Mouse (Mus musculus): Measurements from ENCODE around the gene Olfr1449. TPM values are rescaled to one million over a fixed set of nuclear protein-coding genes. Genes with fewer than 3 reads are reported as not detected.

Olfr1449 gene
- not detected in 2 replicates for polyA plus RNA-seq (2021; fragmentation: Nextera tagmentation)
- long read RNA-seq, experiment 1, result 0 reads
- long read RNA-seq, experiment 2, result 0 reads

GRCm38 (mm10) chr19:12930540-12930939 lies at the start of gene Olfr1449:
Gene Olfr1449 (plus strand): TSS chr19:12930840.

GRCm38 (mm10) chr19:12883555-12883954 lies 47.1 kb upstream of the Olfr1449 start, which contains the start of gene Olfr1445:
Gene Olfr1445 (plus strand): TSS chr19:12883855.

GRCm38 (mm10) chr19:12893424-12893823 lies 37.2 kb upstream of the Olfr1449 start, which contains the start of gene Olfr1446:
Gene Olfr1446 (minus strand): TSS chr19:12893524.

GRCm38 (mm10) chr19:12903643-12904042 lies 27.0 kb upstream of the Olfr1449 start, which contains the start of gene Olfr1447:
Gene Olfr1447 (minus strand): TSS chr19:12903743.

GRCm38 (mm10) chr19:12924319-12924718 lies 6.3 kb upstream of the Olfr1449 start, which contains the start of gene Olfr1448:
Gene Olfr1448 (minus strand): TSS chr19:12924419.

GRCm38 (mm10) chr19:12949958-12950357 lies 19.3 kb downstream of the Olfr1449 start, which contains the start of gene Olfr1450:
Gene Olfr1450 (plus strand): TSS chr19:12950258.

Other genes starting within 250 kb of the Olfr1449 start
- gene Keg1, start 235.1 kb upstream of the Olfr1449 start, polyA plus RNA-seq (2021; fragmentation: Nextera tagmentation), result not detected in 2 replicates
- 0.56 and 1.0 TPM in 2 replicates for gene Cntf, start 165.2 kb upstream of the Olfr1449 start, polyA plus RNA-seq (2021; fragmentation: Nextera tagmentation)
- 8.9 and 9.6 TPM in 2 replicates for gene Zfp91, start 134.7 kb upstream of the Olfr1449 start, polyA plus RNA-seq (2021; fragmentation: Nextera tagmentation)
- gene Lpxn, start 134.6 kb upstream of the Olfr1449 start, polyA plus RNA-seq (2021; fragmentation: Nextera tagmentation), result 2.2 and 2.9 TPM in 2 replicates
- gene Gm5244, start 84.2 kb upstream of the Olfr1449 start, polyA plus RNA-seq (2021; fragmentation: Nextera tagmentation), result not detected in 2 replicates
- not detected in 2 replicates for gene Olfr1444, start 73.6 kb upstream of the Olfr1449 start, polyA plus RNA-seq (2021; fragmentation: Nextera tagmentation)
- gene Olfr1445, start 47.0 kb upstream of the Olfr1449 start, polyA plus RNA-seq (2021; fragmentation: Nextera tagmentation), result not detected in 2 replicates
- gene Olfr1446, start 37.3 kb upstream of the Olfr1449 start, polyA plus RNA-seq (2021; fragmentation: Nextera tagmentation), result not detected in 2 replicates
- not detected in 2 replicates for gene Olfr1447, start 27.1 kb upstream of the Olfr1449 start, polyA plus RNA-seq (2021; fragmentation: Nextera tagmentation)
- gene Olfr1448, start 6.4 kb upstream of the Olfr1449 start, polyA plus RNA-seq (2021; fragmentation: Nextera tagmentation), result not detected in 2 replicates
- gene Olfr1450, start 19.4 kb downstream of the Olfr1449 start, polyA plus RNA-seq (2021; fragmentation: Nextera tagmentation), result not detected in 2 replicates
- gene Olfr1451, start 64.2 kb downstream of the Olfr1449 start, polyA plus RNA-seq (2021; fragmentation: Nextera tagmentation), result not detected in 2 replicates
- not detected in 2 replicates for gene Olfr1453, start 97.5 kb downstream of the Olfr1449 start, polyA plus RNA-seq (2021; fragmentation: Nextera tagmentation)
- gene Olfr1454, start 129.8 kb downstream of the Olfr1449 start, polyA plus RNA-seq (2021; fragmentation: Nextera tagmentation), result not detected in 2 replicates
- gene Olfr1457, start 167.1 kb downstream of the Olfr1449 start, polyA plus RNA-seq (2021; fragmentation: Nextera tagmentation), result not detected in 2 replicates
- not detected in 2 replicates for gene Olfr1458, start 175.9 kb downstream of the Olfr1449 start, polyA plus RNA-seq (2021; fragmentation: Nextera tagmentation)
- gene Olfr1459, start 218.7 kb downstream of the Olfr1449 start, polyA plus RNA-seq (2021; fragmentation: Nextera tagmentation), result not detected in 2 replicates
- gene Olfr1461, start 232.2 kb downstream of the Olfr1449 start, polyA plus RNA-seq (2021; fragmentation: Nextera tagmentation), result not detected in 2 replicates

Measured in left cerebral cortex, adult 6 months (tissue).